Mouse (Mus musculus) midbrain, embryonic 11.5 days (tissue): Measurements from ENCODE around the gene A930018P22Rik. TPM values are rescaled to one million over a fixed set of nuclear protein-coding genes. Genes with fewer than 3 reads are reported as not detected.
"Not testable (repeated sequence)": the region's sequence is repeated elsewhere in the genome, so short reads cannot be mapped to it uniquely, and the experiment has no call there.

ENCODE experiments used
- ATAC-seq: fragments of 200-750 bp; cut with Nextera tagmentation; 2 replicates; pipeline ENCODE4 v1.8.0; 2017; ENCODE audit warnings: moderate TSS enrichment, moderate library complexity; ENCODE audit not compliant: low FRiP score
- DNase-seq: peaks from one replicate; pipeline ENCODE4 v3.0.0; 2015; ENCODE audit warnings: low spot score; ENCODE audit errors: missing footprints
- H3K27ac ChIP-seq: fragments of 300-500 bp; sonication (generic); 2 replicates; pipeline ENCODE4 v1.5.1; 2014; ENCODE audit warnings: low read depth, low read length
- H3K27me3 ChIP-seq: fragments of 300-500 bp; sonication (generic); 2 replicates; pipeline ENCODE4 v1.6.1; 2014; ENCODE audit warnings: mild to moderate bottlenecking, low read length, moderate library complexity, mixed read lengths; ENCODE audit not compliant: control insufficient read depth, insufficient read depth
- H3K36me3 ChIP-seq: fragments of 300-500 bp; sonication (generic); 2 replicates; pipeline ENCODE4 v1.6.1; 2014; ENCODE audit warnings: mild to moderate bottlenecking, low read length, moderate library complexity, mixed read lengths; ENCODE audit not compliant: control insufficient read depth, insufficient read depth
- H3K4me1 ChIP-seq: fragments of 300-500 bp; sonication (generic); 2 replicates; pipeline ENCODE4 v1.6.1; 2014; ENCODE audit warnings: low read length; ENCODE audit not compliant: control insufficient read depth, insufficient read depth
- H3K4me2 ChIP-seq: fragments of 300-500 bp; sonication (generic); 2 replicates; pipeline ENCODE4 v1.6.1; 2014; ENCODE audit warnings: mild to moderate bottlenecking, moderate library complexity
- H3K4me3 ChIP-seq: fragments of 300-500 bp; sonication (generic); 2 replicates; pipeline ENCODE4 v1.5.1; 2014; ENCODE audit warnings: low read depth, low read length
- H3K9ac ChIP-seq: fragments of 300-500 bp; sonication (generic); 2 replicates; pipeline ENCODE4 v1.6.1; 2014; ENCODE audit warnings: low read length
- H3K9me3 ChIP-seq: fragments of 300-500 bp; sonication (generic); 2 replicates; pipeline ENCODE4 v1.6.1; 2016; ENCODE audit warnings: low read length; ENCODE audit not compliant: control insufficient read depth
- WGBS: fragments of 180-500 bp; shearing (Covaris S2); extraction: QIAGEN DNeasy Blood & Tissue Kit; methylation state at CpG from one replicate; pipeline ENCODE4 v1.1.7; 2014; 5-methylcytosine and 5-hydroxymethylcytosine counted together
- polyA plus RNA-seq: library from polyadenylated mRNA; unstranded; fragments of >200 nt; fragmentation: Nextera tagmentation; extraction: Ambion mirVana; gene quantifications from 2 replicates; pipeline ENCODE4 v1.2.1, GENCODE M21; 2014

Gene A930018P22Rik
- polyA plus RNA-seq, 1 experiment from 2014 or later = 0.16 TPM

GRCm38 (mm10) chr2:104111170-104111797 lies 11.3 kb upstream of the A930018P22Rik start:
- H3K27ac ChIP-seq, H3K4me2 ChIP-seq, ATAC-seq, DNase-seq, H3K36me3 ChIP-seq, H3K4me3 ChIP-seq, H3K4me1 ChIP-seq, H3K9ac ChIP-seq, H3K27me3 ChIP-seq, H3K9me3 ChIP-seq: not testable (repeated sequence)
- no CpG with 5 or more reads among the region's 1 CpGs for WGBS

GRCm38 (mm10) chr2:104113563-104113962 lies 9.0 kb upstream of the A930018P22Rik start:
- H3K9me3 ChIP-seq, H3K27ac ChIP-seq, H3K4me2 ChIP-seq, H3K27me3 ChIP-seq, H3K9ac ChIP-seq, H3K4me1 ChIP-seq, DNase-seq, H3K36me3 ChIP-seq, H3K4me3 ChIP-seq, ATAC-seq: not testable (repeated sequence)

DNA sequence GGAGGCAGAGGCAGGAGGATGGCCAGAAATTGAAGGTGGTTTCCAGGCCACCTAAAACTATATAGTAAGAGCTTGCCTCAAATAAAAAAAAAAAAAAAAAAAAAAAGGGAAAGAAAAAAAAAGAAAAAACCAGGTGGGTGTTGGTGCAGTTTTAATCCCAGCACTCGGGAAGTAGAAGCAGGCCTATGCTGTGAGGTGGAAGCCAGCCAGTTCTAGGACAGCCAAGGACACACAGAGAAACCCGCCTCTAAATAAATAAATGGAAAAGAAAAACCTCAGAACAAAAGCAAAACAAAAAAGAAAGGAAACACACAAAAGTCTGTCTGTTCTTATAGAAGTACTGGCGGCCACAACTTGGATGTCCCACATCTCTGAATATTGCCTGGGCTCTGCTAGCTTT lies 7.7 kb upstream of the A930018P22Rik start:
- DNase-seq = peak; percentile 41
- Histone ChIP-seq H3K4me3 (no peak overlapping the region), H3K36me3 (no peaks in the 10 kb centered on the region), H3K4me2 (no peak overlapping the region), H3K27ac (no peak overlapping the region), H3K9me3 (no peaks in the 10 kb centered on the region), H3K4me1 (no peaks in the 10 kb centered on the region), H3K9ac (no peak overlapping the region), H3K27me3 (no peaks in the 10 kb centered on the region)
- no peak for ATAC-seq
- 90% methylated on average over 3 of the region's 3 CpGs for WGBS

DNA sequence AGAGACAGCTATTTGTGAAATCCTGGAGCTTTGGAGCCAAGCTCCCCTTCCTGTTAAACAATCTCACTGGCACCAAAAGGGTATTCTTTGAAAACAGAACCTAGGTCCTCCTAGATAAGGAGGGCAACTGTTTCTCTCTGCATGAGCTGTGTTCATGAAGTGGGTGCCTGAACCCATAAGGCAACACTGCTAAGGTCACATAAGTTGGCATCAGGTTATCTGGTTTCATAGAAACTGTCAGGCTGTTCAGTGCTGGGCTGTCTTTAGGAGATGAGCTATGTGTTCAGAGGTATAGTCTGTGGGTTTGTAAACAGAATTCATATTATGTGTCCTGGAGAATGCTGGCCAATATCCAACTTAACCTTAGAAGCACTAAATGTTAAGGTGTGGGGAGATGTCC lies 5.4 kb upstream of the A930018P22Rik start:
- H3K9ac ChIP-seq, H3K4me1 ChIP-seq, H3K9me3 ChIP-seq, ATAC-seq, H3K27ac ChIP-seq, H3K4me3 ChIP-seq, H3K36me3 ChIP-seq, H3K4me2 ChIP-seq, H3K27me3 ChIP-seq: not testable (repeated sequence)
- peak; percentile 23 for DNase-seq

DNA sequence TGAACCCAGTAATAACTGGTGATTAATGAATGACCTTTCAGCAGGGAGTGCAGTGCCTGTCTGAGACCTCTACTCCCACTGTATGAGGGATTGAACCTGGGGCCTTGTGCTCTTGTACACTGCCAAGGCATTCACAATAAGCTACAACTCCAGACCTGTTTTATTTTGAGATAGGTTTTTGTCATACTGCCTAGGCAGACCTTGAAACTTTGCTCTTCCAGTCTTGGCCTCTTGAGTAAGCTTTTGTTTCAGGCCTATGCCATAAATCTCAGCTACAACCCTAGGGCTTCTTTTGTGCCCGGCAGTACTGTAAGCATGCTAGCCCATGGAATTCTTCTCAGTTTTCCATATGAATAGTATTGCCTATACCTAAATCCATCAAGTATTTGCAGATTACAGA lies 3.5 kb upstream of the A930018P22Rik start:
- ATAC-seq (no peak), DNase-seq (no peak)
- Histone ChIP-seq H3K27ac (no peak overlapping the region), H3K4me2 (no peak overlapping the region), H3K36me3 (no peaks in the 10 kb centered on the region), H3K9ac (no peak overlapping the region), H3K4me1 (peaks cover 2% of the 10 kb centered on the region; the same call in 1 of the 2 replicates), H3K9me3 (no peaks in the 10 kb centered on the region), H3K4me3 (no peak overlapping the region), H3K27me3 (peaks cover 3% of the 10 kb centered on the region; the same call in 1 of the 2 replicates)
- 92% methylated on average over 1 of the region's 1 CpGs for WGBS

DNA sequence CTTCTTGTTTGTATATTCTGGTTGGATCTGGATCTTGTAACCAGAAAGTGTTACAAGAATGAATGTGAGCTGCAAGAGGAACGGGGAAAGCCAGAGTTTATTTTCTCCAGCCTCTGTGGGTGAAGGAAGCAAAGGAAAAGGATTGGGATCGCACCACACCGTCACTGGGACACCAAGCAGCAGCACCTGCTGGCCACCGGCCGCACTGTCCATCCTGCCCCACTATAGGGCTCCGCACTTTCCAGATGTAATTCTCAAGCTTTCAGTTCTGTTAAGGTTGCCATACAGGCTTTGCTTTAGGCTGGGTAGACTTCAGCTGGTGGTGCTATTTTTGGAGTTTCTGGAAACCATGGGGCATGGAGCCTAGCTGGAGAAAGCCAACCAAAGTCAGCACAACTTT lies 2.3 kb upstream of the A930018P22Rik start:
- Histone ChIP-seq H3K36me3 (no peaks in the 10 kb centered on the region), H3K4me3 (no peak overlapping the region), H3K9me3 (no peaks in the 10 kb centered on the region), H3K27me3 (peaks cover 3% of the 10 kb centered on the region; the same call in 1 of the 2 replicates), H3K4me1 (peaks cover 2% of the 10 kb centered on the region; the same call in 1 of the 2 replicates), H3K27ac (no peak overlapping the region), H3K4me2 (no peak overlapping the region), H3K9ac (no peak overlapping the region)
- ATAC-seq (no peak), DNase-seq (peak; percentile 49)
- 60% methylated on average over 6 of the region's 6 CpGs for WGBS

GRCm38 (mm10) chr2:104121681-104122504 lies 676 bp upstream of the A930018P22Rik start:
- H3K9ac ChIP-seq = peak overlapping the region; percentile 3; the same call in 1 of the 2 replicates
- peaks cover 3% of the 10 kb centered on the region; the same call in 1 of the 2 replicates for H3K27me3 ChIP-seq
- peaks cover 2% of the 10 kb centered on the region; the same call in 1 of the 2 replicates for H3K4me1 ChIP-seq
- peak; percentile 85 for DNase-seq
- H3K36me3 ChIP-seq = no peaks in the 10 kb centered on the region
- peak overlapping the region; percentile 98 for H3K4me2 ChIP-seq
- no peaks in the 10 kb centered on the region for H3K9me3 ChIP-seq
- WGBS = 82% methylated on average over 8 of the region's 8 CpGs
- peak overlapping the region; percentile 66 for H3K4me3 ChIP-seq
- no peak for ATAC-seq
- H3K27ac ChIP-seq = no peak overlapping the region

- WGBS = 53% methylated on average over 3 of the region's 3 CpGs
Observed at GRCm38 (mm10) chr2:104123540-104123939, 971 bp downstream of the A930018P22Rik start.

DNA sequence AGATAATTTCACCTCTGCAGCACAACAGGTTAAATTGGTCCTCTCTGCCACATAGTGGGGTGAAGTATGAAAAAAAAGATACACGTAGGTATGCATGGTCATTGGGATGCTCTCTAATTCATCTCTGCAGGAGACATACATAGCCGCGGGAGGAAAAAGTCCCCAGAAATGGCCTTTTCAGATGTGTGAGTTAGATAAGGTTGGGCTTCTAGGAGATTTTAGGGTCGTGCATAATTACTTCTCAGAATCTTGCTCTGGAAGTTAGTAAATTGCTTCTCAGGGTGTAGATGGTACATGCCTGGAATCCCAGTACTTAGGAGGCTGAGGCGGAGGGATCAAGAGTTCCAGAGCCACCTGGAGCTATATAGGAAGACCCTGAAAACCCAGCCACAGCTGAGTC lies 1.5 kb downstream of the A930018P22Rik start:
- peaks cover 3% of the 10 kb centered on the region; the same call in 1 of the 2 replicates for H3K27me3 ChIP-seq
- H3K4me2 ChIP-seq = no peak overlapping the region
- H3K9ac ChIP-seq = no peak overlapping the region
- no peaks in the 10 kb centered on the region for H3K36me3 ChIP-seq
- H3K27ac ChIP-seq = no peak overlapping the region
- DNase-seq = peak; percentile 64
- H3K4me3 ChIP-seq = no peak overlapping the region
- H3K4me1 ChIP-seq = peaks cover 2% of the 10 kb centered on the region; the same call in 1 of the 2 replicates
- 79% methylated on average over 5 of the region's 5 CpGs for WGBS
- no peaks in the 10 kb centered on the region for H3K9me3 ChIP-seq
- ATAC-seq = no peak

More at GRCm38 (mm10) chr2:104123540-104123939, 971 bp downstream of the A930018P22Rik start:
- no peak overlapping the region for H3K9ac ChIP-seq
- H3K27me3 ChIP-seq = peaks cover 3% of the 10 kb centered on the region; the same call in 1 of the 2 replicates
- H3K27ac ChIP-seq = no peak overlapping the region
- peak; percentile 82 for DNase-seq
- peak overlapping the region; percentile 98 for H3K4me2 ChIP-seq
- no peak for ATAC-seq
- H3K4me1 ChIP-seq = peaks cover 2% of the 10 kb centered on the region; the same call in 1 of the 2 replicates
- H3K4me3 ChIP-seq = no peak overlapping the region; the same call in 1 of the 2 replicates
- no peaks in the 10 kb centered on the region for H3K36me3 ChIP-seq
- no peaks in the 10 kb centered on the region for H3K9me3 ChIP-seq
